Mouse (Mus musculus): ENCODE results near the gene Nr2f1. TPM values are rescaled to one million over a fixed set of nuclear protein-coding genes. Genes with fewer than 3 reads are reported as not detected.
"Not testable (repeated sequence)": the region's sequence is repeated elsewhere in the genome, so short reads cannot be mapped to it uniquely, and the experiment has no call there.

Gene Nr2f1
- total RNA-seq (2022) = 100 to 1,000 TPM in 1 of 4 experiments, 10 to 100 TPM in 3; 92.7 to 104 (median 96.8) TPM

- DNase-seq (ENCODE audit: low spot score in 2 of 2) = no peak
Measured at GRCm38 (mm10) chr13:78199642-78200160, at the start of gene Nr2f1. TSS of gene Nr2f1 (minus strand) at chr13:78199757.

- no peak for DNase-seq (ENCODE audit: low spot score in 2 of 2)
Measured at GRCm38 (mm10) chr13:78221680-78222079, 22.1 kb upstream of the Nr2f1 start.

GRCm38 (mm10) chr13:78220238-78220637, 20.7 kb upstream of the Nr2f1 start:
- not testable (repeated sequence) for DNase-seq (ENCODE audit: low spot score in 2 of 2)

GRCm38 (mm10) chr13:78215223-78215622, 15.7 kb upstream of the Nr2f1 start:
- no peak for DNase-seq (ENCODE audit: low spot score in 2 of 2)

- DNase-seq (ENCODE audit: low spot score in 2 of 2) = no peak
Measured at GRCm38 (mm10) chr13:78213155-78213554, 13.6 kb upstream of the Nr2f1 start.

- DNase-seq (ENCODE audit: low spot score in 2 of 2) = no peak
Measured at GRCm38 (mm10) chr13:78212111-78212510, 12.6 kb upstream of the Nr2f1 start.

GRCm38 (mm10) chr13:78211231-78212010, 11.9 kb upstream of the Nr2f1 start:
- DNase-seq (ENCODE audit: low spot score in 2 of 2) = no peak

GRCm38 (mm10) chr13:78210748-78211089, 11.2 kb upstream of the Nr2f1 start:
- no peak for DNase-seq (ENCODE audit: low spot score in 2 of 2)

- DNase-seq (ENCODE audit: low spot score in 2 of 2) = no peak
Measured at GRCm38 (mm10) chr13:78210029-78210747, 10.6 kb upstream of the Nr2f1 start.

GRCm38 (mm10) chr13:78209611-78210028, 10.1 kb upstream of the Nr2f1 start:
- DNase-seq (ENCODE audit: low spot score in 2 of 2) = no peak

- DNase-seq (ENCODE audit: low spot score in 2 of 2) = no peak
Measured at GRCm38 (mm10) chr13:78208689-78209410, 9.3 kb upstream of the Nr2f1 start.

GRCm38 (mm10) chr13:78207796-78208645, 8.5 kb upstream of the Nr2f1 start:
- no peak for DNase-seq (ENCODE audit: low spot score in 2 of 2)

- DNase-seq (ENCODE audit: low spot score in 2 of 2) = no peak
Measured at GRCm38 (mm10) chr13:78206891-78207430, 7.4 kb upstream of the Nr2f1 start.

GRCm38 (mm10) chr13:78205426-78205825, 5.9 kb upstream of the Nr2f1 start:
- no peak for DNase-seq (ENCODE audit: low spot score in 2 of 2)

GRCm38 (mm10) chr13:78203348-78204061, 3.9 kb upstream of the Nr2f1 start:
- peak; percentile 54 to 72 for DNase-seq (ENCODE audit: low spot score in 2 of 2)

- peak; percentile 57 to 63 for DNase-seq (ENCODE audit: low spot score in 2 of 2)
Measured at GRCm38 (mm10) chr13:78202574-78203347, 3.2 kb upstream of the Nr2f1 start.

GRCm38 (mm10) chr13:78201871-78202565, 2.5 kb upstream of the Nr2f1 start:
- DNase-seq (ENCODE audit: low spot score in 2 of 2) = peak in 1 of 2 experiments; percentile 10

Data from left cerebral cortex, adult 8-10 months (tissue).